Mouse (Mus musculus) ovary, postnatal 14 days (tissue): Measurements from ENCODE around the gene Pde4c.

Experiments used
- DNase-seq: peaks from one replicate; pipeline ENCODE4 v3.0.0; 2022; ENCODE audit warnings: low spot score

Gene Pde4c

GRCm38 (mm10) chr8:70752000-70752764 lies 28.7 kb downstream of the Pde4c start:
- DNase-seq, result no peak

GRCm38 (mm10) chr8:70753151-70753550 lies 29.6 kb downstream of the Pde4c start:
- DNase-seq, result peak; percentile 28

DNA sequence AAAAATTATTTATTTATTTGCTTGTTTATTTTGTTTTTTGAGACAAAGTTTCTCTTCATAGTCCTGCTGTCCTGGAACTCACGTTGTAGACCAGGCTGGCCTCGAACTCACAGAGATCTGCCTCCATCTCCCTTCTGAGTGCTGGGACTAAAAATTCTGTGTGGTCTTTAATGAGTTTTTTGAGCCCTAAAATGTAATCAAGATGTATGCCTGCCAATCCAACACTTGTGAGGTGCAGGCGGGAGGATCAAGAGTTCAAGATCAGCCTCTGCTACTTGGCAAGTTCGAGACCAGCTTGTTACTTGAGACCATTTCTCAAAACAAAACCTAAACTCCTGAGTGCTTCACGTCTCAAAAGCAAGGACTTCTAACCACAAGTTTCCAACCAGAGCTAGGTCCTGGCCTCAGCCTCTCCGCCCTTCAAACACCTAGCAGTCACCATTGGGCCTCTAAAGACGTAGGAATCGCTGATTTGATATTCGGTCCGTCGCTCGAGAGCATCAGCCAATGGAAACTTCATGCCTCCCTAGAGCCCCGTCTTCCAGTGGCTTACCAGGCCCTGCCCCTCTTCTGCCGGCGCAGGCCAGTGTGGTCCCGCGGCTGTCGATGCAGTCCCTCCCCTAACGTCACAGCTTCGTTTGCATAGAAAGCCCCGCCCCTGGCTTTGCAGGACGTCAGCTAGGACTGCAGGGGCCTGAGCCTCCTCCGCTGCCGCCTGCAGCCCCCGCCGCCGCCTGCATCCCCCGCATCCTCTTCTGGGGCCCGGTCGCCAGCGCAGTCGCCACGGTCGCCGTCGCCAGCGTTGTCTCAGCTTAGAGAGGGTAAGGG lies 30.7 kb downstream of the Pde4c start, which contains the start of gene Rab3a:
Rab3a (plus strand) TSS at position 637 of the 828 bp plus-strand sequence.
- DNase-seq, result peak; percentile 90

DNA sequence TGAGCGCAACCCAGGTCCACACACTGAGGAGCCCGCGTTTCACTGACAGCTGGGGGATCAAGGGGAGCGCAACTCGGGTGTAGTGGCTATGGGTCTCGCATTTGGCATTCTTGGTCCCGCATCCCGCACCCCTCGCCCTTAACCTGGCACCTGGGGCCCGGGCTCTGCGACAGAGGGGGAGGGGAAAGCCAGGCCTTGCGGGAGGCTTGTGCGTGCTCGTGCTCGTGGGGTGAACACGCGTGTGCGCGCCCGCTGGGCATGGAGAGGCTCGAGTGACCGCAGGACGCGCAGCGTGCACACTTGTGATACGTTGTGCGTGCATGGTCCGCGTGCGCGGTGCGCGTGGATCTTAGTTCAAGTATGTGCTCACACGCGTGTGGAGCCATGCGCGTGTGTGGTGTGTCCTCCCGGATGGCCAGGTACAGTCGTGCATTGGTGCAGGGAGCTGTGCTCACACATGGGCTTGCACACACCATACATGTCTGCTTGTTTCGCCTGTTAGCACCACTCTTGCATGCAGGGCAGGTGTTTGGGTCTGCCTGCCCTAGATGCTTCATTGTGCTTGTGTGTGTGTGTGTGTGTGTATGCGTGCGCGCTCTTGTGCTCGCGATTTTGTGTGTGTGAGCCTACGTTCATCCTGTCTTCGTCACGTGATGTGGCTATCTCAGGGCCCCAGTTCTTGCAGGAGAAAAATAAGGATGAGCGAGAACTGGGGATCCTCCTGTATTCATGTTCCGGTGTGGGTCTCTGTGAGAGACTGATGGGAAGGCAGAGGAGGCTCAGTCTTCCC lies 31.5 kb downstream of the Pde4c start:
- no peak for DNase-seq

DNA sequence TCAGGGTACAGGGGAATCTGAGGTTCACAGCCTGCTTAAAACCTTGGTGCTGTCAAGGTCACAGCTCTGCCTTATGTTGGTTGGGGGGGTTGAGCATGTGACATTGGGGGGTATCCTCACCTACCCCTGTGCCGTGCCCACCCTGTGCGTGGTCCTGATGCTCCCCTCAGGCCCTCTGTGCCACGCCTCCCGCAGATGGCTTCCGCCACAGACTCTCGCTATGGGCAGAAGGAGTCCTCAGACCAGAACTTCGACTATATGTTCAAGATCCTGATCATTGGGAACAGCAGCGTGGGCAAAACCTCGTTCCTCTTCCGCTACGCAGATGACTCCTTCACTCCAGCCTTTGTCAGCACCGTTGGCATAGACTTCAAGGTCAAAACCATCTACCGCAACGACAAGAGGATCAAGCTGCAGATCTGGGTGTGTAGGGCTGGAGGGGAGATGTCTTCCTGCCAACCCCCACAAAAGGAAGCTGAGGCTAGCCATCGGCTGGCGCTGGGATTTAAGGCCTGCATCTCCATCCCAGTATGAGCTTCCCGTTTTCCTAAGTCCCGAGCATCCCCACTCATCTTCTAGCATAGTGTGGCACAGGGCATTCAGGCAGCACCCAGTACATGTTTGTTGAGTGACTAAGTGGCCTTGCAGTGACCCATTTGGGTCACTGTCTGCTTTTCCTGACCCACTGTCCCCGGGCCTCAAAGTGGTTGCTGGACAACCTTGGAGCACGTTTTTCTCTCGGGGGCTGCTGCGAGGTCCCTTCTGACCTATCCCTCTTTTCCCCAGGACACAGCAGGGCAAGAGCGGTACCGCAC lies 32.3 kb downstream of the Pde4c start:
- no peak for DNase-seq

DNA sequence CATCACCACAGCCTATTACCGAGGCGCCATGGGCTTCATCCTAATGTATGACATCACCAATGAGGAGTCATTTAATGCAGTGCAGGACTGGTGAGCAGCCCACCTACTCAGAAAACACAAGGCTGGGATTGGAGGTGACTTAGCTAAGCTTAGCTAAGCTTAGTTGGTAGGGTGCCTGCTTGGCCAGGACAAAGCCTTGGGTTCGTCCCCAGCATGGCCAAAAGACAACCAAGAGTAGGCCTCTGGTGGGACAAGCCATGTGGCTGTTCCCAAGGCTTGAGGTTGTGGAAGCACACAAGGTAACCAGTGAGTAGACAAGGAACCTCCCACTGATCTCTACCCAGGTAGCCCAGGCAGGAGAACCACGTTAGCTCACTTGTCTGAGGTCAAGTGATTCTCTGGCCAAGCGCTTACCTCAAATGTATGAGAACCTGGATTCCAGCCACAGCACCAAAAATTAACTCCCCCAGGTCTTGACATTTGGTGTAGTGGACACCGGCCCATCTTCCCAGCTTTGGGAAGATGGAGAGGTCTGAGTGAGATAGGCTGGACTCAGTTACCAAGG lies 33.0 kb downstream of the Pde4c start:
- no peak for DNase-seq

GRCm38 (mm10) chr8:70757523-70758307 lies 34.2 kb downstream of the Pde4c start:
- no peak for DNase-seq

- DNase-seq, result no peak
Observed at GRCm38 (mm10) chr8:70758308-70758615, 34.7 kb downstream of the Pde4c start.

GRCm38 (mm10) chr8:70758616-70759561 lies 35.4 kb downstream of the Pde4c start:
- DNase-seq, result no peak

GRCm38 (mm10) chr8:70760350-70760749 lies 36.8 kb downstream of the Pde4c start:
- no peak for DNase-seq

GRCm38 (mm10) chr8:70760775-70761406 lies 37.4 kb downstream of the Pde4c start, which contains the start of gene Mpv17l2:
Gene Mpv17l2 (minus strand): TSS chr8:70760946.
- DNase-seq, result peak; percentile 87

- no peak for DNase-seq
Observed at GRCm38 (mm10) chr8:70762118-70762517, 38.6 kb downstream of the Pde4c start.

- no peak for DNase-seq
Observed at GRCm38 (mm10) chr8:70763354-70763753, 39.8 kb downstream of the Pde4c start.

DNA sequence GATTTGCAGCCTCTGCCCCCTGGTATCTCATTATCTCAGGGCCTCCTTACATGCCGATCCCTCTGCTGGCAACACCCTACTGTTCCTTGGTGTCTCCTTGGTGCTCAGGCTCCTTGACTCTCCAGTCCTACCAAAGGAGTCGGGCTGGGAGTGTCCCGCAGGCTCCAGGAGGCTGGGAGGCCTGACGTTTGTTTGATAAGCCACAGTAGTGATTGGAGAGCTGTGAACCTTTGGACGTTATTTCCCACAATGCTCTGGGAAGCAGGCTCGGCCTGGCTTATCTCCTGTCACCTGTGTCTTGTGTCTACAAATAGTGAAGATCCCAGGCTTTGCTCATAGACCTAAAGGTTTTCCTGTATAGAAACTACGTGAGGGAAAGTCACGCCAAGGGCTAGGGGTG lies 40.5 kb downstream of the Pde4c start:
- DNase-seq, result no peak

- DNase-seq, result no peak
Observed at GRCm38 (mm10) chr8:70764676-70765075, 41.2 kb downstream of the Pde4c start.

GRCm38 (mm10) chr8:70765329-70765728 lies 41.8 kb downstream of the Pde4c start:
- no peak for DNase-seq

DNA sequence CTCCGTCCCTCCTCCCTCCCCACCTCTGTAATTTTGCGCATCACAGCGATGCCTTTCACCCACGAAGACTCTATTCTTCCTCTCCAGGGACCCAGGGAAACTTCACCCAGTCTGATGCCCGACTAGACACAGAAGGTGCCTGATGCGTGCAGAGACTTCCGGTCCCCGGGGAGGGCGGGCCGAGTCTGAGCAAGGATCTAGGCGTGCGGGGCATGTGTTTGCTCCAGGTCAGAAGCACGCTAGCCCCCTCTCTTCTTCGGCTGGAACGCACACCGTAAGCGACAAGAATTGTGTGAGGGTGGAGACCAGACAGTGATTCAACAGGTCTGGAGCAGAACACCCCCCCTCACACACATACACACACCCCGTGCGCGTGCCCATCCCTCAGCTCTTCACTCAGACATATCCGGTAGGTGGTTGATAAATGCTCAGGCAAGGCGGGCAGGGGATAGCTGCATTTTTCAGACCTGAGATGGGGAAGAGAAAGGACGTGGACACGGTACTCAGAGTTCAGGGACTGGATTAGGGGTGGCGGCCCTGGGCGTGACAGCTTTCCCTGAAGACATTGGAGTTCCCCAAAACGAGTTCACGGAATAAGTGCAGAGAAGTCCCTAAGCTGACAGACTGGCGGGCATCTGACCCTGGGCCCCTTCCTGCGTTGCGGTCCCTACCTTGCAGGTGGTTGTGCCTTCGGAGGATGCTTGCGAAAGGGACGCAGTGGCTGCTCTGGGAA lies 42.5 kb downstream of the Pde4c start:
- DNase-seq, result no peak
